Mouse (Mus musculus) heart, postnatal 0 days (tissue): ENCODE data around the gene Efcab12. TPM values are rescaled to one million over a fixed set of nuclear protein-coding genes. Genes with fewer than 3 reads are reported as not detected.
A peak's percentile ranks its signal among the peaks of the same experiment; 100 is the strongest.

ENCODE experiments used
- ATAC-seq: fragments of 200-750 bp; cut with Nextera tagmentation; 2 replicates; pipeline ENCODE4 v1.8.0; 2017; ENCODE audit warnings: low read depth, moderate number of reproducible peaks, moderate library complexity; ENCODE audit not compliant: insufficient read depth
- DNase-seq: peaks from one replicate; pipeline ENCODE4 v3.0.0-alpha.2; 2016; ENCODE audit warnings: low spot score
- H3K27ac ChIP-seq: fragments of 300-500 bp; sonication (generic); 2 replicates; pipeline ENCODE4 v1.5.1; 2014; ENCODE audit warnings: low read depth, mild to moderate bottlenecking
- H3K27me3 ChIP-seq: fragments of 300-500 bp; sonication (generic); 2 replicates; pipeline ENCODE4 v1.6.1; 2014; ENCODE audit warnings: low read length, mixed read lengths; ENCODE audit not compliant: control insufficient read depth, insufficient read depth
- H3K36me3 ChIP-seq: fragments of 300-500 bp; sonication (generic); replicated peaks from 2 replicates; pipeline ENCODE4 v1.6.1; 2014; ENCODE audit warnings: low read length, mixed read lengths; ENCODE audit not compliant: control insufficient read depth, insufficient read depth
- H3K4me1 ChIP-seq: fragments of 300-500 bp; sonication (generic); 2 replicates; pipeline ENCODE4 v1.6.1; 2014; ENCODE audit warnings: antibody characterized with exemption; ENCODE audit not compliant: control insufficient read depth, insufficient read depth
- H3K4me2 ChIP-seq: fragments of 300-500 bp; sonication (generic); 2 replicates; pipeline ENCODE4 v1.6.1; 2014; ENCODE audit warnings: low read depth, mild to moderate bottlenecking, low read length, moderate library complexity
- H3K4me3 ChIP-seq: fragments of 300-500 bp; sonication (generic); 2 replicates; pipeline ENCODE4 v1.5.1; 2014; ENCODE audit warnings: low read depth, low read length
- H3K9ac ChIP-seq: fragments of 300-500 bp; sonication (generic); replicated peaks from 2 replicates; pipeline ENCODE4 v1.6.1; 2014; ENCODE audit warnings: low read depth, low read length, mixed read lengths
- H3K9me3 ChIP-seq: fragments of 300-500 bp; sonication (generic); replicated peaks from 2 replicates; pipeline ENCODE4 v1.6.1; 2016; ENCODE audit warnings: low read length; ENCODE audit not compliant: control insufficient read depth
- CTCF ChIP-seq: IDR thresholded peaks from 2 replicates; pipeline ENCODE4 v1.5.1; 2016; ENCODE audit warnings: antibody characterized with exemption, control low read depth, low read depth
- EP300 ChIP-seq: IDR thresholded peaks from 2 replicates; pipeline ENCODE4 v1.6.1; 2016; ENCODE audit warnings: antibody characterized with exemption, low read depth
- WGBS: fragments of 180-500 bp; shearing (Covaris S2); extraction: QIAGEN DNeasy Blood & Tissue Kit; methylation state at CpG from one replicate; pipeline ENCODE4 v1.1.7; 2014; 5-methylcytosine and 5-hydroxymethylcytosine counted together
- polyA plus RNA-seq: library from polyadenylated mRNA; unstranded; fragments of >200 nt; fragmentation: Nextera tagmentation; extraction: Ambion mirVana; gene quantifications from 2 replicates; pipeline ENCODE4 v1.2.1, GENCODE M21; 2015
- total RNA-seq: library from RNA; depleted of rRNA; stranded (reverse); fragments of >200 nt; gene quantifications from 2 replicates; pipeline ENCODE4 v1.2.3, GENCODE M21; 2014; ENCODE audit warnings: low replicate concordance

Efcab12 gene
- total and polyA plus RNA-seq, 2 experiments from 2014 or later, result 0.30 TPM; not detected in 1

GRCm38 (mm10) chr6:115814104-115814503 lies 24.1 kb downstream of the Efcab12 start:
- H3K27ac ChIP-seq, result no peak overlapping the region
- TF ChIP-seq CTCF (peak; percentile 73), EP300 (no peak)
- ATAC-seq, result peak; percentile 58
- no peaks in the 10 kb centered on the region for H3K36me3 ChIP-seq
- H3K4me2 ChIP-seq, result no peak overlapping the region
- no peak overlapping the region for H3K9ac ChIP-seq
- 18% methylated on average over 4 of the region's 4 CpGs for WGBS
- H3K4me1 ChIP-seq, result peaks cover 7% of the 10 kb centered on the region; the same call in 1 of the 2 replicates
- no peaks in the 10 kb centered on the region for H3K9me3 ChIP-seq
- DNase-seq, result peak; percentile 76
- H3K4me3 ChIP-seq, result no peak overlapping the region
- H3K27me3 ChIP-seq, result no peaks in the 10 kb centered on the region

- DNase-seq, result no peak
- Histone ChIP-seq H3K36me3 (peaks cover 10% of the 10 kb centered on the region), H3K27me3 (no peaks in the 10 kb centered on the region), H3K9ac (no peak overlapping the region), H3K4me3 (no peak overlapping the region), H3K4me2 (no peak overlapping the region), H3K27ac (no peak overlapping the region), H3K4me1 (peaks cover 16% of the 10 kb centered on the region), H3K9me3 (no peaks in the 10 kb centered on the region)
- ATAC-seq, result no peak
- no peak for TF ChIP-seq EP300
- no peak for TF ChIP-seq CTCF
- 65% methylated on average over 8 of the region's 8 CpGs for WGBS
Measured at GRCm38 (mm10) chr6:115811606-115812005, 26.6 kb downstream of the Efcab12 start.

- DNase-seq (peak; percentile 91), ATAC-seq (peak; percentile 85)
- H3K9me3 ChIP-seq, result no peaks in the 10 kb centered on the region
- peaks cover 18% of the 10 kb centered on the region for H3K4me1 ChIP-seq
- peak within 1 kb of the TSS; percentile 96 for H3K27ac ChIP-seq
- H3K9ac ChIP-seq, result peak within 1 kb of the TSS; percentile 97
- H3K27me3 ChIP-seq, result no peaks in the 10 kb centered on the region
- H3K36me3 ChIP-seq, result peaks cover 39% of the 10 kb centered on the region
- peak; percentile 100 for TF ChIP-seq EP300
- peak; percentile 50 for TF ChIP-seq CTCF
- WGBS, result under 1% methylated on average over 47 of the region's 47 CpGs
- peak within 1 kb of the TSS; percentile 80 for H3K4me2 ChIP-seq
- H3K4me3 ChIP-seq, result peak within 1 kb of the TSS; percentile 89
Measured at GRCm38 (mm10) chr6:115808488-115809231, 29.6 kb downstream of the Efcab12 start, which contains the start of gene Rpl32. Rpl32 (minus strand) TSS chr6:115808747.

GRCm38 (mm10) chr6:115808196-115808487 lies 30.1 kb downstream of the Efcab12 start:
- peak overlapping the region; percentile 80 for H3K4me2 ChIP-seq
- H3K27me3 ChIP-seq, result no peaks in the 10 kb centered on the region
- DNase-seq, result no peak
- TF ChIP-seq EP300 (no peak), CTCF (no peak)
- H3K27ac ChIP-seq, result peak overlapping the region; percentile 96
- H3K36me3 ChIP-seq, result peaks cover 40% of the 10 kb centered on the region
- WGBS, result under 1% methylated on average over 22 of the region's 22 CpGs
- H3K9me3 ChIP-seq, result no peaks in the 10 kb centered on the region
- peak overlapping the region; percentile 97 for H3K9ac ChIP-seq
- peaks cover 18% of the 10 kb centered on the region for H3K4me1 ChIP-seq
- peak; percentile 42 for ATAC-seq
- H3K4me3 ChIP-seq, result peak overlapping the region; percentile 89

GRCm38 (mm10) chr6:115807464-115808195 lies 30.6 kb downstream of the Efcab12 start:
- peak overlapping the region; percentile 96 for H3K27ac ChIP-seq
- WGBS, result 2% methylated on average over 15 of the region's 15 CpGs
- peak overlapping the region; percentile 97 for H3K9ac ChIP-seq
- DNase-seq (no peak), ATAC-seq (no peak)
- H3K9me3 ChIP-seq, result no peaks in the 10 kb centered on the region
- no peaks in the 10 kb centered on the region for H3K27me3 ChIP-seq
- TF ChIP-seq EP300 (no peak), CTCF (no peak)
- H3K4me1 ChIP-seq, result peaks cover 18% of the 10 kb centered on the region
- H3K4me2 ChIP-seq, result peak overlapping the region; percentile 80
- H3K36me3 ChIP-seq, result peaks cover 41% of the 10 kb centered on the region
- peak overlapping the region; percentile 89 for H3K4me3 ChIP-seq
